Mouse (Mus musculus) hindbrain, embryonic 10.5 days (tissue): Measurements from ENCODE around the gene Podnl1. TPM values are rescaled to one million over a fixed set of nuclear protein-coding genes. Genes with fewer than 3 reads are reported as not detected.

ENCODE experiments used
- DNase-seq: peaks from one replicate; pipeline ENCODE4 v3.0.0-alpha.2; 2017; ENCODE audit warnings: low spot score
- H3K27ac ChIP-seq: fragments of 300-500 bp; sonication (generic); 2 replicates; pipeline ENCODE4 v1.5.1; 2016; ENCODE audit warnings: mild to moderate bottlenecking, moderate library complexity
- H3K27me3 ChIP-seq: fragments of 300-500 bp; sonication (generic); 2 replicates; pipeline ENCODE4 v1.6.1; 2016; ENCODE audit warnings: mild to moderate bottlenecking; ENCODE audit not compliant: poor library complexity, insufficient read depth, severe bottlenecking
- H3K36me3 ChIP-seq: fragments of 300-500 bp; sonication (generic); 2 replicates; pipeline ENCODE4 v1.6.1; 2016; ENCODE audit warnings: mild to moderate bottlenecking, moderate library complexity
- H3K4me1 ChIP-seq: fragments of 300-500 bp; sonication (generic); replicated peaks from 2 replicates; pipeline ENCODE4 v1.6.1; 2016; ENCODE audit warnings: mild to moderate bottlenecking
- H3K4me3 ChIP-seq: fragments of 300-500 bp; sonication (generic); 2 replicates; pipeline ENCODE4 v1.5.1; 2016; ENCODE audit warnings: mild to moderate bottlenecking, moderate library complexity
- H3K9me3 ChIP-seq: fragments of 300-500 bp; sonication (generic); 2 replicates; pipeline ENCODE4 v1.6.1; 2016; ENCODE audit warnings: mild to moderate bottlenecking, moderate library complexity
- WGBS: fragments of 180-500 bp; shearing (Covaris S2); methylation state at CpG from one replicate; pipeline ENCODE4 v1.1.7; 2016; 5-methylcytosine and 5-hydroxymethylcytosine counted together
- polyA plus RNA-seq: library from polyadenylated mRNA; unstranded; fragments of >200 nt; fragmentation: Nextera tagmentation; extraction: Ambion mirVana; gene quantifications from 2 replicates; pipeline ENCODE4 v1.2.1, GENCODE M21; 2016

The Podnl1 gene
- polyA plus RNA-seq, 1 experiment from 2014 or later, result 0.13 TPM

- DNase-seq, result no peak
- 59% methylated on average over 3 of the region's 3 CpGs for WGBS
- Histone ChIP-seq H3K9me3 (0 out of 2 replicates have a peak, but pooled peaks cover 3% of the 10 kb centered on the region), H3K27me3 (no peaks in the 10 kb centered on the region), H3K36me3 (peaks cover 41% of the 10 kb centered on the region), H3K4me1 (peaks cover 35% of the 10 kb centered on the region), H3K4me3 (peak overlapping the region; percentile 79), H3K27ac (peak overlapping the region; percentile 99)
Measured at GRCm38 (mm10) chr8:84103601-84104000, 22.2 kb upstream of the Podnl1 start.

- peak overlapping the region; percentile 99 for H3K27ac ChIP-seq
- whole genome bisulfite sequencing, result 2% methylated on average over 23 of the region's 29 CpGs
- 0 out of 2 replicates have a peak, but pooled peaks cover 3% of the 10 kb centered on the region for H3K9me3 ChIP-seq
- H3K4me1 ChIP-seq, result peaks cover 35% of the 10 kb centered on the region
- peaks cover 34% of the 10 kb centered on the region for H3K36me3 ChIP-seq
- H3K4me3 ChIP-seq, result peak overlapping the region; percentile 79
- no peaks in the 10 kb centered on the region for H3K27me3 ChIP-seq
- peak; percentile 87 for DNase-seq
Measured at GRCm38 (mm10) chr8:84104221-84104620, 21.6 kb upstream of the Podnl1 start.

- H3K4me1 ChIP-seq, result peaks cover 35% of the 10 kb centered on the region
- 8% methylated on average over 42 of the region's 42 CpGs for WGBS
- H3K4me3 ChIP-seq, result peak within 1 kb of the TSS; percentile 79
- H3K36me3 ChIP-seq, result peaks cover 27% of the 10 kb centered on the region
- 0 out of 2 replicates have a peak, but pooled peaks cover 3% of the 10 kb centered on the region for H3K9me3 ChIP-seq
- peak; percentile 99 for DNase-seq
- no peaks in the 10 kb centered on the region for H3K27me3 ChIP-seq
- H3K27ac ChIP-seq, result peak within 1 kb of the TSS; percentile 99
Measured at GRCm38 (mm10) chr8:84104697-84105609, 20.8 kb upstream of the Podnl1 start, which contains the start of gene Dcaf15. TSS of gene Dcaf15 (minus strand) at chr8:84104768.

- WGBS, result 93% methylated on average over 2 of the region's 2 CpGs
- peak overlapping the region; percentile 99 for H3K27ac ChIP-seq
- DNase-seq, result no peak
- H3K4me1 ChIP-seq, result peaks cover 35% of the 10 kb centered on the region
- no peak overlapping the region for H3K4me3 ChIP-seq
- peaks cover 22% of the 10 kb centered on the region for H3K36me3 ChIP-seq
- H3K9me3 ChIP-seq, result 0 out of 2 replicates have a peak, but pooled peaks cover 3% of the 10 kb centered on the region
- H3K27me3 ChIP-seq, result no peaks in the 10 kb centered on the region
Measured at GRCm38 (mm10) chr8:84105676-84106075, 20.1 kb upstream of the Podnl1 start.

GRCm38 (mm10) chr8:84106216-84107040 lies 19.4 kb upstream of the Podnl1 start:
- Histone ChIP-seq H3K27me3 (no peaks in the 10 kb centered on the region), H3K4me1 (peaks cover 35% of the 10 kb centered on the region), H3K9me3 (0 out of 2 replicates have a peak, but pooled peaks cover 3% of the 10 kb centered on the region), H3K4me3 (no peak overlapping the region), H3K27ac (no peak overlapping the region), H3K36me3 (peaks cover 14% of the 10 kb centered on the region)
- 96% methylated on average over 6 of the region's 6 CpGs for WGBS
- no peak for DNase-seq

- no peaks in the 10 kb centered on the region for H3K9me3 ChIP-seq
- H3K4me3 ChIP-seq, result no peak overlapping the region
- no peaks in the 10 kb centered on the region for H3K4me1 ChIP-seq
- H3K27me3 ChIP-seq, result no peaks in the 10 kb centered on the region
- H3K27ac ChIP-seq, result no peak overlapping the region
- no peak for DNase-seq
- H3K36me3 ChIP-seq, result no peaks in the 10 kb centered on the region
- WGBS, result 87% methylated on average over 6 of the region's 6 CpGs
Measured at GRCm38 (mm10) chr8:84115646-84116045, 10.1 kb upstream of the Podnl1 start.

- Histone ChIP-seq H3K36me3 (no peaks in the 10 kb centered on the region), H3K9me3 (no peaks in the 10 kb centered on the region), H3K27ac (no peak overlapping the region), H3K4me1 (peaks cover 7% of the 10 kb centered on the region), H3K4me3 (no peak overlapping the region), H3K27me3 (no peaks in the 10 kb centered on the region)
- no peak for DNase-seq
- 87% methylated on average over 3 of the region's 3 CpGs for WGBS
Measured at GRCm38 (mm10) chr8:84122151-84122550, 3.6 kb upstream of the Podnl1 start.

GRCm38 (mm10) chr8:84126742-84127141 lies 953 bp downstream of the Podnl1 start:
- H3K9me3 ChIP-seq, result no peaks in the 10 kb centered on the region
- peaks cover 22% of the 10 kb centered on the region for H3K4me1 ChIP-seq
- 76% methylated on average over 2 of the region's 2 CpGs for WGBS
- H3K36me3 ChIP-seq, result peaks cover 2% of the 10 kb centered on the region
- no peak overlapping the region for H3K4me3 ChIP-seq
- peaks cover 12% of the 10 kb centered on the region for H3K27me3 ChIP-seq
- no peak for DNase-seq
- H3K27ac ChIP-seq, result no peak overlapping the region

- WGBS, result 73% methylated on average over 17 of the region's 17 CpGs
- Histone ChIP-seq H3K27me3 (peaks cover 12% of the 10 kb centered on the region), H3K4me3 (no peak overlapping the region), H3K36me3 (peaks cover 8% of the 10 kb centered on the region), H3K4me1 (peaks cover 22% of the 10 kb centered on the region), H3K27ac (0 out of 2 replicates have a peak overlapping the region, but pooled peaks have one; percentile 18), H3K9me3 (no peaks in the 10 kb centered on the region)
- no peak for DNase-seq
Measured at GRCm38 (mm10) chr8:84127202-84127901, 1.6 kb downstream of the Podnl1 start.

- 70% methylated on average over 8 of the region's 8 CpGs for WGBS
Measured at GRCm38 (mm10) chr8:84128277-84128676, 2.5 kb downstream of the Podnl1 start.

GRCm38 (mm10) chr8:84130806-84131205 lies 5.0 kb downstream of the Podnl1 start:
- Histone ChIP-seq H3K4me3 (no peak overlapping the region), H3K27me3 (peaks cover 12% of the 10 kb centered on the region), H3K36me3 (peaks cover 43% of the 10 kb centered on the region), H3K27ac (peak overlapping the region; percentile 24; the same call in 1 of the 2 replicates), H3K4me1 (peaks cover 20% of the 10 kb centered on the region), H3K9me3 (no peaks in the 10 kb centered on the region)
- DNase-seq, result peak; percentile 25
- WGBS, result 48% methylated on average over 30 of the region's 30 CpGs

More at GRCm38 (mm10) chr8:84128277-84128676, 2.5 kb downstream of the Podnl1 start:
- Histone ChIP-seq H3K27ac (no peak overlapping the region), H3K36me3 (peaks cover 18% of the 10 kb centered on the region), H3K4me1 (peaks cover 22% of the 10 kb centered on the region), H3K4me3 (no peak overlapping the region), H3K27me3 (peaks cover 12% of the 10 kb centered on the region), H3K9me3 (no peaks in the 10 kb centered on the region)
- no peak for DNase-seq

- 86% methylated on average over 8 of the region's 8 CpGs for WGBS
- H3K27ac ChIP-seq, result no peak overlapping the region
- H3K4me3 ChIP-seq, result no peak overlapping the region; the same call in 1 of the 2 replicates
- no peak for DNase-seq
- peaks cover 12% of the 10 kb centered on the region for H3K27me3 ChIP-seq
- no peaks in the 10 kb centered on the region for H3K9me3 ChIP-seq
- H3K36me3 ChIP-seq, result peaks cover 57% of the 10 kb centered on the region
- H3K4me1 ChIP-seq, result peaks cover 15% of the 10 kb centered on the region
Measured at GRCm38 (mm10) chr8:84132225-84132624, 6.4 kb downstream of the Podnl1 start.
